Mouse (Mus musculus) liver, embryonic 14.5 days (tissue): ENCODE data around the gene Mtfr1l. TPM values are rescaled to one million over a fixed set of nuclear protein-coding genes. Genes with fewer than 3 reads are reported as not detected.

Experiments
- ATAC-seq: fragments of 200-750 bp; cut with Nextera tagmentation; 2 replicates; pipeline ENCODE4 v1.8.0; 2017; ENCODE audit warnings: moderate number of reproducible peaks, mild to moderate bottlenecking, moderate library complexity; ENCODE audit not compliant: insufficient read depth
- DNase-seq, 3 experiments: peaks; one replicate each; pipeline ENCODE4 v3.0.0-alpha.2; 2012 to 2013; ENCODE audit warnings: low read depth in 3 of 3, low spot score in 3 of 3
- H3K27ac ChIP-seq: fragments of 300-500 bp; sonication (generic); 2 replicates; pipeline ENCODE4 v1.5.1; 2014; ENCODE audit warnings: moderate library complexity, mild to moderate bottlenecking, control low read depth, inconsistent platforms
- H3K27me3 ChIP-seq: fragments of 300-500 bp; sonication (generic); 2 replicates; pipeline ENCODE4 v1.6.1; 2014; ENCODE audit warnings: mild to moderate bottlenecking, low read length, moderate library complexity; ENCODE audit not compliant: control insufficient read depth, insufficient read depth
- H3K36me3 ChIP-seq: fragments of 300-500 bp; sonication (generic); replicated peaks from 2 replicates; pipeline ENCODE4 v1.6.1; 2014; ENCODE audit warnings: low read depth; ENCODE audit not compliant: control insufficient read depth, insufficient read depth
- H3K4me1 ChIP-seq, 2 experiments: fragments of 200-500 bp in 1 of 2; fragments of 300-500 bp in 1 of 2; sonication (generic) in 1 of 2; replicated peaks; 2 replicates each; pipeline ENCODE4 v1.6.1; 2012 to 2014; ENCODE audit warnings: antibody characterized with exemption in 1 of 2, inconsistent platforms in 1 of 2, low read length in 1 of 2; ENCODE audit not compliant: control insufficient read depth in 2 of 2, insufficient read depth in 2 of 2
- H3K4me2 ChIP-seq: fragments of 300-500 bp; sonication (generic); 2 replicates; pipeline ENCODE4 v1.6.1; 2014; ENCODE audit warnings: low read depth, mild to moderate bottlenecking, control low read depth, moderate library complexity
- H3K4me3 ChIP-seq, 2 experiments: fragments of 200-500 bp in 1 of 2; fragments of 300-500 bp in 1 of 2; sonication (generic) in 1 of 2; 2 replicates each; pipeline ENCODE4 v1.5.1; 2012 to 2014; ENCODE audit warnings: low read depth in 2 of 2, low read length in 2 of 2, mild to moderate bottlenecking in 2 of 2, control low read depth in 1 of 2, inconsistent platforms in 1 of 2, moderate library complexity in 1 of 2; ENCODE audit not compliant: insufficient read depth in 1 of 2
- H3K9ac ChIP-seq: fragments of 300-500 bp; sonication (generic); replicated peaks from 2 replicates; pipeline ENCODE4 v1.6.1; 2014; ENCODE audit warnings: mild to moderate bottlenecking, control low read depth, moderate library complexity
- H3K9me3 ChIP-seq: fragments of 300-500 bp; sonication (generic); 2 replicates; pipeline ENCODE4 v1.6.1; 2016; ENCODE audit warnings: low read length, mixed read lengths; ENCODE audit not compliant: control insufficient read depth
- CTCF ChIP-seq: IDR thresholded peaks from 2 replicates; pipeline ENCODE4 v1.5.1; 2016; ENCODE audit warnings: antibody characterized with exemption, low read depth, control low read depth
- EP300 ChIP-seq: IDR thresholded peaks from 2 replicates; pipeline ENCODE4 v1.6.1; 2016; ENCODE audit warnings: antibody characterized with exemption, low read depth
- WGBS: fragments of 180-500 bp; shearing (Covaris S2); extraction: QIAGEN DNeasy Blood & Tissue Kit; methylation state at CpG from one replicate; pipeline ENCODE4 v1.1.7; 2014; ENCODE audit not compliant: insufficient replicate concordance; 5-methylcytosine and 5-hydroxymethylcytosine counted together
- microRNA-seq: library from miRNA; unstranded; fragments of <30 nt; microRNA quantifications from one replicate; pipeline ENCODE4, GENCODE M21; 2016
- polyA plus RNA-seq, 2 experiments: library from polyadenylated mRNA; depleted of rRNA in 1 of 2; stranded (reverse) in 1 of 2; unstranded in 1 of 2; fragments of >200 nt; fragmentation: Nextera tagmentation in 1 of 2; extraction: Ambion mirVana in 1 of 2; gene quantifications; 2 replicates each; pipeline versions ENCODE4 v1.2.1 to v1.2.3; 2012 to 2014

Mtfr1l gene
- polyA plus RNA-seq, 2 experiments, result 28.4 to 41.6 TPM

DNA sequence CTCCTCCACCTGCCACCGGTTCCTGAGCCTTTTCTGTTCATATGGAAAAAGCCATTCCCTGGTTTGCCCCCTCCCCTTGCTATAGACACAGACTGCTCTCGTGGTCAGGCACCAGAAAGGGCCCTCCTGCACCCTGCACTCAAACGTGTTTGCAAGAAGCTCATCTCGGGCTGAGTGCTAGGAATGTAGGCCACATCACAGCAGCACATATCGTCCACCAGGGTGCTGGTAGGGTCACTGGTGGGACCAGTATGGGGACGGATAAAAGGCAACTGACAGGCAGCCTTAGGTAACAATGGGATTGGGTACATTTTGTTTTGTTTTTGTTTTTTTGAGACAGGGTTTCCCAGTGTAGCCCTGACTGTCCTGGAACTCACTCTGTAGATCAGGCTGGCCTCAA, 53.9 kb downstream of the Mtfr1l start:
- no peak for ATAC-seq
- no peak overlapping the region for H3K9ac ChIP-seq
- H3K4me1 ChIP-seq, result 0 out of 4 replicates have a peak, but pooled peaks cover 0 to 2% of the 10 kb centered on the region in 2 experiments
- TF ChIP-seq EP300, result no peak
- no peak for TF ChIP-seq CTCF
- H3K36me3 ChIP-seq, result no peaks in the 10 kb centered on the region
- DNase-seq, result no peak
- 43% methylated on average over 6 of the region's 6 CpGs for WGBS
- H3K27me3 ChIP-seq, result no peaks in the 10 kb centered on the region; the same call in 1 of the 2 replicates
- H3K4me3 ChIP-seq, result no peak overlapping the region
- no peak overlapping the region for H3K4me2 ChIP-seq
- no peak overlapping the region for H3K27ac ChIP-seq
- H3K9me3 ChIP-seq, result no peaks in the 10 kb centered on the region

DNA sequence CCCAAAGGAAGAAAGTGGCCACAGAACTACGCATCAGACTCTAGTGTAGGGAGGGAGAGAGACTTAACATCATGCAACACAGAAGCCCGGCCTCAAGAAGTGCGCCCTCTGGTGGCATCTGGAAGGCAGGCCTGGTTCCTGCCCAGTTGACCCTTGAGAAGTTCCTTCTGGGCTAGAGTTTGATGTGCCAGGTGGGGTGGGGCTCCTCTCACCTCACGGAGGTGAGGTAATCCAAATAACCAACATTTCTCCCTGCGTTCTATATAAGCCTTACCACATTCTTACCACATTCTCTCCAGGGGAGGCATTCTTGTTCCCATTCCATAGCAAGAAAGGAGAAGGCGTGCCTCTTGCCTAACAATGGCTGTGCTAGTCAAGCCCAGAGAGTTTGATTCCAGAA, 54.3 kb downstream of the Mtfr1l start:
- TF ChIP-seq EP300, result no peak
- peak; percentile 98 for TF ChIP-seq CTCF
- ATAC-seq, result no peak
- H3K9me3 ChIP-seq, result no peaks in the 10 kb centered on the region
- DNase-seq, result peak in 2 of 3 experiments; percentile 54 to 60
- no peaks in the 10 kb centered on the region; the same call in 1 of the 2 replicates for H3K27me3 ChIP-seq
- no peak overlapping the region for H3K4me2 ChIP-seq
- H3K36me3 ChIP-seq, result no peaks in the 10 kb centered on the region
- H3K4me3 ChIP-seq, result no peak overlapping the region
- H3K4me1 ChIP-seq, result 0 out of 4 replicates have a peak, but pooled peaks cover 0 to 1% of the 10 kb centered on the region in 2 experiments
- no peak overlapping the region for H3K9ac ChIP-seq
- no peak overlapping the region for H3K27ac ChIP-seq
- 17% methylated on average over 6 of the region's 6 CpGs for WGBS

DNA sequence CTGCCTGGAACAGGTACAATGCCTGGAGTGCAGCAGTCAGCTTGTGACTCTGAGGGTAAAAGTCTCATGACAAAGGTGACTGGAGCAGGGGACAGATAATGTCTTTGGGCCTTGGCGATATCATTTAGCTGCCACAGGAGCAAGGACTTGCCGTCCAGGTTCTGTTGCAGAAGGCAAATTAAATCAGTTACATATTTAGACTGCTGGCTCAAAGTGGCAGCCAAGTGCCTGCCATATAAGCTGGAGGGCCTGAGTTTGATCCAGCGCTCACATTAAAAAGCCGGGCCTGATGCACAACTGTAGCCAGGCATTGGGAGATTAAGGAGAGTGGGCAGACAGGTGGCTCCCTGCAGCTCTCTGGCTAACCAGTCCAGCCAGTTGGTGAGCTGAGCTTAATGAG, 55.3 kb downstream of the Mtfr1l start:
- no peak overlapping the region for H3K27ac ChIP-seq
- H3K9ac ChIP-seq, result no peak overlapping the region
- WGBS, result 73% methylated on average over 4 of the region's 4 CpGs
- TF ChIP-seq CTCF (no peak), EP300 (no peak)
- no peaks in the 10 kb centered on the region for H3K4me1 ChIP-seq
- no peaks in the 10 kb centered on the region for H3K9me3 ChIP-seq
- H3K4me2 ChIP-seq, result no peak overlapping the region
- ATAC-seq (no peak), DNase-seq (no peak)
- no peak overlapping the region for H3K4me3 ChIP-seq
- H3K27me3 ChIP-seq, result no peaks in the 10 kb centered on the region; the same call in 1 of the 2 replicates
- peaks cover 10% of the 10 kb centered on the region for H3K36me3 ChIP-seq

DNA sequence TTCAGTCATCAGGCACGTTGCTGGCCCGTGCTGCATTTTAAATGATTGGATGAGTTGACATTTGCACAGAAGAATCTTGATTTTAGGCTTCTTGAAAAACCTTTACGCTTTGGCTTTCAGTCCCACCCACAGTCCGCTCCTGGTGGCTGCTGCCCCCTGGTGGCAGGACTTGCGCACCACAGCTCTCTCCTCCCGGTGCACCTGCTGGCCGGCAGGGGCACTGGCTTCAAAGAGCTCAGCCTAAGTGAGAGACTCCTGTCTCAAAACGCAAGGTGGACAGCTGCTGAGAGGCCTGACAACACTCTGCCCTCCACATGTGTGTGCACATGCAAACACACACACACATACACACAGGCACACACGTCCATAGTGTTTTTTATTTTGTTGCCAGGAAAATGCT, 57.2 kb downstream of the Mtfr1l start:
- no peak overlapping the region for H3K4me2 ChIP-seq
- H3K4me3 ChIP-seq, result no peak overlapping the region
- H3K9me3 ChIP-seq, result no peaks in the 10 kb centered on the region
- H3K4me1 ChIP-seq, result no peaks in the 10 kb centered on the region
- 5% methylated on average over 9 of the region's 9 CpGs for WGBS
- H3K27me3 ChIP-seq, result no peaks in the 10 kb centered on the region; the same call in 1 of the 2 replicates
- DNase-seq, result peak; percentile 55 to 70 (median 69)
- TF ChIP-seq EP300 (no peak), CTCF (peak; percentile 100)
- no peak overlapping the region for H3K9ac ChIP-seq
- peaks cover 22% of the 10 kb centered on the region for H3K36me3 ChIP-seq
- H3K27ac ChIP-seq, result no peak overlapping the region
- ATAC-seq, result peak; percentile 69

DNA sequence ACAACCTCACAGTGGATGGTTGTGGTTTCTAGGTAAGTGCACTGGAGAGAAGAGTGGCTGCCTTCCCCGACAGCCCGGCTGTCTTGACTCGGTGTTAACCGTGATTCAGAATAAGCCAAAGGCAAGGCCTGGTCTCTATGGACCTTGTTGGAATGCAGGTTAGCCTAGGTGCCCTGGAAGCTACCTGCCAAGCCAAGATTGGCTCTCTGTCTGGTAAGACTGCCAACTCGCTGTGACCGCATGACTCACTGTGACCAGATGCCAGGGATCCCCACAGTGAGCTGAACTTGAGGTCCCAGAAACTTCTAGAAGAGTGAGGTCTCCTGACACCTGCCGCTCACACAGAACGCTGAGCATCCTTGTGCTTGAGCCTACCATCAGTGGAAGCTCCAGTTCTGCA, 58.3 kb downstream of the Mtfr1l start:
- H3K36me3 ChIP-seq, result peaks cover 33% of the 10 kb centered on the region
- DNase-seq (no peak), ATAC-seq (no peak)
- WGBS, result 82% methylated on average over 8 of the region's 8 CpGs
- no peaks in the 10 kb centered on the region for H3K9me3 ChIP-seq
- H3K4me1 ChIP-seq, result no peaks in the 10 kb centered on the region
- H3K9ac ChIP-seq, result no peak overlapping the region
- no peak overlapping the region for H3K4me2 ChIP-seq
- TF ChIP-seq EP300 (no peak), CTCF (no peak)
- H3K4me3 ChIP-seq, result no peak overlapping the region
- no peaks in the 10 kb centered on the region for H3K27me3 ChIP-seq
- no peak overlapping the region for H3K27ac ChIP-seq

Small RNA genes lying within 50 kb of the gene (microRNA-seq; reads per million reads assigned to microRNA genes)
- gene Mir6403, result not detected

Other genes with a start within 250 kb of the Mtfr1l start
- 2.8 and 4.5 TPM in 2 replicates for gene Pdik1l, start 247.5 kb downstream of the Mtfr1l start, polyA plus RNA-seq (2012; rRNA removed)
- 11.7 and 12.4 TPM in 2 replicates for gene Pdik1l, start 247.5 kb downstream of the Mtfr1l start, polyA plus RNA-seq (2014; fragmentation: Nextera tagmentation; extraction: Ambion mirVana)
- gene Trim63, start 220.3 kb downstream of the Mtfr1l start, polyA plus RNA-seq (2012; rRNA removed), result 0.07 TPM in 1 of 2 replicates, not detected in the other
- not detected in 2 replicates for gene Trim63, start 220.3 kb downstream of the Mtfr1l start, polyA plus RNA-seq (2014; fragmentation: Nextera tagmentation; extraction: Ambion mirVana)
- 0.02 TPM in 1 of 2 replicates, not detected in the other for gene Slc30a2, start 192.2 kb downstream of the Mtfr1l start, polyA plus RNA-seq (2012; rRNA removed)
- gene Slc30a2, start 192.2 kb downstream of the Mtfr1l start, polyA plus RNA-seq (2014; fragmentation: Nextera tagmentation; extraction: Ambion mirVana), result not detected in 2 replicates
- gene Extl1, start 151.5 kb downstream of the Mtfr1l start, polyA plus RNA-seq (2012; rRNA removed), result 0.04 and 0.16 TPM in 2 replicates
- 0.04 and 0.11 TPM in 2 replicates for gene Extl1, start 151.5 kb downstream of the Mtfr1l start, polyA plus RNA-seq (2014; fragmentation: Nextera tagmentation; extraction: Ambion mirVana)
- 3.9 and 4.3 TPM in 2 replicates for gene Pafah2, start 139.1 kb downstream of the Mtfr1l start, polyA plus RNA-seq (2012; rRNA removed)
- gene Pafah2, start 139.1 kb downstream of the Mtfr1l start, polyA plus RNA-seq (2014; fragmentation: Nextera tagmentation; extraction: Ambion mirVana), result 4.3 and 5.4 TPM in 2 replicates
- 46.2 and 104 TPM in 2 replicates for gene Stmn1, start 67.1 kb downstream of the Mtfr1l start, polyA plus RNA-seq (2012; rRNA removed)
- gene Stmn1, start 67.1 kb downstream of the Mtfr1l start, polyA plus RNA-seq (2014; fragmentation: Nextera tagmentation; extraction: Ambion mirVana), result 404 and 464 TPM in 2 replicates
- gene Paqr7, start 38.7 kb downstream of the Mtfr1l start, polyA plus RNA-seq (2012; rRNA removed), result 4.1 and 5.7 TPM in 2 replicates
- gene Paqr7, start 38.7 kb downstream of the Mtfr1l start, polyA plus RNA-seq (2014; fragmentation: Nextera tagmentation; extraction: Ambion mirVana), result 1.9 and 2.3 TPM in 2 replicates
- 13.5 and 21.0 TPM in 2 replicates for gene Aunip, start 24.4 kb downstream of the Mtfr1l start, polyA plus RNA-seq (2012; rRNA removed)
- gene Aunip, start 24.4 kb downstream of the Mtfr1l start, polyA plus RNA-seq (2014; fragmentation: Nextera tagmentation; extraction: Ambion mirVana), result 7.6 and 10.2 TPM in 2 replicates
- 3.6 and 4.6 TPM in 2 replicates for gene Selenon, start 16.8 kb upstream of the Mtfr1l start, polyA plus RNA-seq (2012; rRNA removed)
- 1.9 and 3.4 TPM in 2 replicates for gene Selenon, start 16.8 kb upstream of the Mtfr1l start, polyA plus RNA-seq (2014; fragmentation: Nextera tagmentation; extraction: Ambion mirVana)
- 1.6 and 1.9 TPM in 2 replicates for gene Man1c1, start 168.9 kb upstream of the Mtfr1l start, polyA plus RNA-seq (2012; rRNA removed)
- 1.00 and 1.2 TPM in 2 replicates for gene Man1c1, start 168.9 kb upstream of the Mtfr1l start, polyA plus RNA-seq (2014; fragmentation: Nextera tagmentation; extraction: Ambion mirVana)
- 7.0 and 9.1 TPM in 2 replicates for gene Ldlrap1, start 232.6 kb upstream of the Mtfr1l start, polyA plus RNA-seq (2012; rRNA removed)
- 13.4 and 19.2 TPM in 2 replicates for gene Ldlrap1, start 232.6 kb upstream of the Mtfr1l start, polyA plus RNA-seq (2014; fragmentation: Nextera tagmentation; extraction: Ambion mirVana)